15 mouse cellular contexts compared by ENCODE assay signal in the genomic region with DNA sequence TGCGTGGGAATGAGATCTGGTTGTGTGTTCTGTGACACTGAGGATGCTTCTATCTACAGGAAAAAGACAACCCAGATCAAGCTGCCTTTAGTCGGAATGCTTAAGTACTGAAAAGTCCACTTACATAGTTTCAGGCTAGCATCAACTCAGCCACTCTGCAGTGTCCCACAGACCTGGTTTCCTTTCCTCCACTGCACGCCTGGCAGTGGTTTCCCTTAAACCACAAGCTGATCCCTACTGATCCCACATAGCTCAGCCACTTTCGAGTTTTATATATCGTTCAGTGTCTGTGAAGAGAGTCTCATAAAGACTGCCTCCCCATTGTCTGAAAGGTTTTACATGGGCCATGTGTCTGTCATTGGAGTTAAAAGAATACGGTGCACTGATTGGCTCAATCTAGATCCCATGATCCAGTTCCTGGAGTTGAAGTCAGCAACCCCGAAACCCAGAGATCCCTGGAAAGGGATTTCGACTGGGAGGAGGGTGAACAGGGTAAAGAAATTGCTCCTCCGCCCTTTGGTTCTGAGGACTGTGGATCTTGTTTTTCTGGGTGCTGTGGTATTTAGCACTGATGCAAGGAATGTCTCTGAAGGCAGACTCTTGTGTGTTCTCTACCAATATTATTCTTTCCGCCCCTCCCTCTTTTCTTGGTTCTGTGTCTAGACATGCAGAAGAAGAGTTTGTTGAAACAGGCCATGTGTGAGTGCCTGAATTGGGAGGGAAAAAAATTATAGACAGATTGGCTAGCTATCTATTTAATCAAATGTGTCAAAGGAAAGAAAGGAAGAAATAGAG.
DNase-seq lines count a peak whose midpoint lies in the region; ATAC-seq and TF ChIP-seq lines count a peak whose summit lies in the region.
"Had no signal": no experiment of that assay in that cellular context is flagged by ENCODE, and none has a peak within 500 bp of the region (broad histone marks: within the 10 kb centered on the region; RNA-seq: fewer than 3 reads in every experiment).

No protein-coding gene starts in this region.

- H3K4me1 ChIP-seq in heart, embryonic 13.5 days: peaks cover 34% of the 10 kb centered on the region
- no peaks in the 10 kb centered on the region; the same call in 1 of the 2 replicates for H3K4me1 ChIP-seq in heart, adult 2 months (ENCODE audit: control insufficient read depth, insufficient read depth, low read length)
- H3K4me1 ChIP-seq in midbrain, embryonic 11.5 days (ENCODE audit: control insufficient read depth, insufficient read depth, low read length): no peaks in the 10 kb centered on the region
- H3K4me1 ChIP-seq in midbrain, postnatal 0 days (ENCODE audit: insufficient read depth, low read length): no peaks in the 10 kb centered on the region
- H3K4me1 ChIP-seq: midbrain, embryonic 15.5 days had no signal

- intact Hi-C loops in heart, adult 2 months (cut with DNase I): no loop called here

- no peak overlapping the region for H3K4me2 ChIP-seq in heart, embryonic 13.5 days
- H3K4me2 ChIP-seq in midbrain, embryonic 11.5 days: no peak overlapping the region
- no peak overlapping the region for H3K4me2 ChIP-seq in midbrain, postnatal 0 days (ENCODE audit: low read depth, low read length, poor library complexity, severe bottlenecking)
- H3K4me2 ChIP-seq: hindbrain, embryonic 12.5 days; liver, embryonic 13.5 days; midbrain, embryonic 15.5 days; neural tube, embryonic 13.5 days had no signal

- TF ChIP-seq POLR2A in heart, adult 2 months (IDR thresholded peaks at IDR 0.05; ENCODE audit: insufficient read depth, low read depth, low read length): no peak

- TF ChIP-seq CTCF in heart, adult 2 months (IDR thresholded peaks at IDR 0.05): no peak
- no peak for TF ChIP-seq CTCF in midbrain, postnatal 0 days (IDR thresholded peaks at IDR 0.05)

- no peak overlapping the region for H3K4me3 ChIP-seq in heart, embryonic 13.5 days
- H3K4me3 ChIP-seq in heart, adult 2 months: no peak overlapping the region
- no peak overlapping the region for H3K4me3 ChIP-seq in midbrain, embryonic 11.5 days (ENCODE audit: low read depth, low read length)
- no peak overlapping the region for H3K4me3 ChIP-seq in midbrain, postnatal 0 days (ENCODE audit: low read depth, low read length)
- H3K4me3 ChIP-seq: hindbrain, embryonic 12.5 days; liver, embryonic 13.5 days; midbrain, embryonic 15.5 days; neural tube, embryonic 13.5 days had no signal

- H3K27ac ChIP-seq in heart, embryonic 13.5 days (replicated peaks): peak overlapping the region; percentile 54
- H3K27ac ChIP-seq in heart, adult 2 months: no peak overlapping the region
- no peak overlapping the region for H3K27ac ChIP-seq in midbrain, embryonic 11.5 days (ENCODE audit: low read depth, low read length)
- no peak overlapping the region for H3K27ac ChIP-seq in midbrain, postnatal 0 days (ENCODE audit: low read depth, low read length)
- H3K27ac ChIP-seq: hindbrain, embryonic 12.5 days; liver, embryonic 13.5 days; neural tube, embryonic 13.5 days had no signal

- no peak for DNase-seq in heart, adult 2 months
- peak; percentile 68 for DNase-seq in midbrain, embryonic 11.5 days (ENCODE audit: low spot score, missing footprints)
- DNase-seq in midbrain, postnatal 0 days (ENCODE audit: low spot score): no peak
- DNase-seq in adrenal gland, postnatal 14 days: no peak
- no peak for DNase-seq in neural tube, embryonic 10.5 days (ENCODE audit: extremely low spot score, low spot score)
- DNase-seq: adrenal gland, postnatal 25 days; kidney, adult 2 months; liver, embryonic 13.5 days; lung, postnatal 36 days had no signal

- H3K36me3 ChIP-seq in heart, embryonic 13.5 days: no peaks in the 10 kb centered on the region
- no peaks in the 10 kb centered on the region for H3K36me3 ChIP-seq in heart, adult 2 months (ENCODE audit: control insufficient read depth, insufficient read depth, low read length)
- H3K36me3 ChIP-seq in midbrain, embryonic 11.5 days (ENCODE audit: control insufficient read depth, insufficient read depth, low read length): peaks cover 6% of the 10 kb centered on the region; the same call in 1 of the 2 replicates
- no peaks in the 10 kb centered on the region; the same call in 1 of the 2 replicates for H3K36me3 ChIP-seq in midbrain, postnatal 0 days (ENCODE audit: insufficient read depth, low read length)
- H3K36me3 ChIP-seq: G1E; midbrain, embryonic 15.5 days had no signal

- H3K27me3 ChIP-seq in heart, embryonic 13.5 days (replicated peaks): no peaks in the 10 kb centered on the region
- H3K27me3 ChIP-seq in heart, adult 2 months (ENCODE audit: control insufficient read depth, insufficient read depth, low read length): no peaks in the 10 kb centered on the region
- H3K27me3 ChIP-seq in midbrain, embryonic 11.5 days (ENCODE audit: control insufficient read depth, insufficient read depth, low read length): no peaks in the 10 kb centered on the region
- H3K27me3 ChIP-seq in midbrain, postnatal 0 days (ENCODE audit: insufficient read depth, low read length): no peaks in the 10 kb centered on the region
- H3K27me3 ChIP-seq: hindbrain, embryonic 12.5 days; liver, embryonic 13.5 days; midbrain, embryonic 15.5 days; neural tube, embryonic 13.5 days had no signal

- H3K9ac ChIP-seq in heart, embryonic 13.5 days: no peak overlapping the region
- H3K9ac ChIP-seq in heart, adult 2 months (ENCODE audit: low read depth, low read length): no peak overlapping the region
- H3K9ac ChIP-seq in midbrain, embryonic 11.5 days (ENCODE audit: low read length): no peak overlapping the region
- no peak overlapping the region for H3K9ac ChIP-seq in midbrain, postnatal 0 days (replicated peaks; ENCODE audit: low read length, poor library complexity, severe bottlenecking)
- H3K9ac ChIP-seq: hindbrain, embryonic 12.5 days; liver, embryonic 13.5 days; midbrain, embryonic 15.5 days; neural tube, embryonic 13.5 days had no signal

- TF ChIP-seq EP300 in heart, adult 2 months (IDR thresholded peaks at IDR 0.05; ENCODE audit: insufficient read depth, low read depth, low read length): no peak

- no peaks in the 10 kb centered on the region; the same call in 1 of the 2 replicates for H3K79me2 ChIP-seq in heart, adult 2 months (replicated peaks; ENCODE audit: control insufficient read depth, insufficient read depth, low read length)

- ATAC-seq in heart, embryonic 13.5 days (ENCODE audit: extremely low read depth, insufficient number of reproducible peaks, low FRiP score, low TSS enrichment): no peak
- no peak for ATAC-seq in midbrain, embryonic 11.5 days (ENCODE audit: low FRiP score)
- ATAC-seq in midbrain, postnatal 0 days (ENCODE audit: low FRiP score): no peak
- ATAC-seq in megakaryocyte, adult 5-6 weeks (ENCODE audit: poor library complexity, severe bottlenecking): peak; percentile 24; the same call in 1 of the 2 replicates
- ATAC-seq: midbrain, embryonic 15.5 days had no signal

- WGBS in heart, embryonic 13.5 days: 61% methylated on average over 10 of the region's 10 CpGs
- WGBS in heart, adult 2 months: 67% methylated on average over 10 of the region's 10 CpGs
- 82% methylated on average over 10 of the region's 10 CpGs for WGBS in midbrain, embryonic 11.5 days
- WGBS in midbrain, postnatal 0 days: 76% methylated on average over 10 of the region's 10 CpGs

- H3K9me3 ChIP-seq in heart, embryonic 13.5 days: peaks cover 11% of the 10 kb centered on the region; the same call in 1 of the 2 replicates
- H3K9me3 ChIP-seq in midbrain, embryonic 11.5 days (ENCODE audit: control insufficient read depth, low read length): peaks cover 7% of the 10 kb centered on the region; the same call in 1 of the 2 replicates
- H3K9me3 ChIP-seq in midbrain, postnatal 0 days (ENCODE audit: low read length): no peaks in the 10 kb centered on the region
- H3K9me3 ChIP-seq: liver, embryonic 13.5 days; midbrain, embryonic 15.5 days; neural tube, embryonic 13.5 days had no signal
